Mouse (Mus musculus): Measurements from ENCODE around the gene Filip1l.
A peak's percentile ranks its signal among the peaks of the same experiment; 100 is the strongest.

Filip1l gene

GRCm38 (mm10) chr16:57544441-57544840 is 191.5 kb downstream of the Filip1l start:
- no peak for DNase-seq

- no peak for DNase-seq
Observed at GRCm38 (mm10) chr16:57546355-57546754, 193.5 kb downstream of the Filip1l start.

GRCm38 (mm10) chr16:57548608-57549007 is 195.7 kb downstream of the Filip1l start:
- no peak for DNase-seq

GRCm38 (mm10) chr16:57549061-57550037 is 196.5 kb downstream of the Filip1l start:
- peak; percentile 76 to 82 for DNase-seq

GRCm38 (mm10) chr16:57550088-57550487 is 197.2 kb downstream of the Filip1l start:
- peak; percentile 49 to 66 for DNase-seq

- no peak for DNase-seq
Observed at GRCm38 (mm10) chr16:57550817-57551216, 197.9 kb downstream of the Filip1l start.

- DNase-seq: peak; percentile 40 to 50
Observed at GRCm38 (mm10) chr16:57551617-57552016, 198.7 kb downstream of the Filip1l start.

GRCm38 (mm10) chr16:57552709-57553108 is 199.8 kb downstream of the Filip1l start:
- DNase-seq: no peak

GRCm38 (mm10) chr16:57553235-57553634 is 200.3 kb downstream of the Filip1l start:
- no peak for DNase-seq

GRCm38 (mm10) chr16:57554886-57555400 is 202.1 kb downstream of the Filip1l start:
- DNase-seq: no peak

- no peak for DNase-seq
Observed at GRCm38 (mm10) chr16:57555667-57556066, 202.8 kb downstream of the Filip1l start.

- DNase-seq: no peak
Observed at GRCm38 (mm10) chr16:57556244-57556643, 203.4 kb downstream of the Filip1l start.

- DNase-seq: no peak
Observed at GRCm38 (mm10) chr16:57558258-57558657, 205.4 kb downstream of the Filip1l start.

- no peak for DNase-seq
Observed at GRCm38 (mm10) chr16:57560185-57560584, 207.3 kb downstream of the Filip1l start.

- DNase-seq: no peak
Observed at GRCm38 (mm10) chr16:57563453-57563852, 210.6 kb downstream of the Filip1l start.

GRCm38 (mm10) chr16:57564807-57565206 is 211.9 kb downstream of the Filip1l start:
- no peak for DNase-seq

- DNase-seq: no peak
Observed at GRCm38 (mm10) chr16:57566215-57566614, 213.3 kb downstream of the Filip1l start.

- no peak for DNase-seq
Observed at GRCm38 (mm10) chr16:57568648-57569404, 215.9 kb downstream of the Filip1l start.

- no peak for DNase-seq
Observed at GRCm38 (mm10) chr16:57570789-57571311, 218.0 kb downstream of the Filip1l start.

- no peak for DNase-seq
Observed at GRCm38 (mm10) chr16:57573831-57574230, 220.9 kb downstream of the Filip1l start.

- no peak for DNase-seq
Observed at GRCm38 (mm10) chr16:57575764-57576388, 223.0 kb downstream of the Filip1l start.

GRCm38 (mm10) chr16:57577519-57577918 is 224.6 kb downstream of the Filip1l start:
- DNase-seq: no peak

- DNase-seq: no peak
Observed at GRCm38 (mm10) chr16:57580041-57580440, 227.1 kb downstream of the Filip1l start.

All from B cell, adult 2 months (primary cell).